Mouse (Mus musculus) heart, postnatal 0 days (tissue): ENCODE results near the gene Gm49325.

Source experiments
- CTCF ChIP-seq: IDR thresholded peaks from 2 replicates; pipeline ENCODE4 v1.5.1; 2016; ENCODE audit warnings: antibody characterized with exemption, control low read depth, low read depth
- EP300 ChIP-seq: IDR thresholded peaks from 2 replicates; pipeline ENCODE4 v1.6.1; 2016; ENCODE audit warnings: antibody characterized with exemption, low read depth

DNA sequence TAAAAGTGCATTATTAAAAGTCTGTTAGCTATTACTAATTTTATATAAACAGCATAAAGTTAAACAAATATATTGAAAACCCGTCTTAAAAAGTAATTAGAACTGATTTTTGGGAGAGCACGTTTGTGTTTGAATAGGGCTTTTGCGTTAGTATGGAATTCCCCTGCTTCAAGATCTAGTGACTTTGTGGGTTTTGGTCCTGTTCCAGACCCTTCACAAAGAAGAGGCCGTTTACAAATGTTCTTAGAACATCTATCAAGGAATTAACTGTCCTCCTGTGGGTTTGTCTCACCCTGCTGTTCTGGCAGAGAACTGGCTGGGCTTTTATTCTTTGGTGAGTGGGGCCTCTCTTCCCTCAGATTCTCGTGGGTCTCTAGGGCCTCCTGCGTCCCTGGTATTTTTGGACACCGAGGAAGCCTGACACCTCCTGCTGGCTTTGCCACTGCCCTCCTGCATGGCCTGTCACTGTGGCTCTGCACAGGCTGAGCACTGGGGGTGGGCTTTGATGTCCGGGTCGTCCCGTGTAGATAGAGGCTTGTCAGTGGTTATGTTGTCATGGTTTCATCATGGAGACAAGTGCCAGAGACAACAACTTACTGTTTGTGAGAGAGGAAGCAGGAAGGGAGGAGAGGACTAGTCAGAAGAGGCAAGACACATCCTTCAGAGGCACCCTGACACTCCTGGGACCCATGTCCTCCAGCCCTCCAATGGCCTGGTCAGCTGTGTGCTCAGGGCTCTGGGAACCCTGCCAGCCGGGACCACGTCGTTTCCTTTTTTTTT is 28.6 kb downstream of the Gm49325 start:
- TF ChIP-seq EP300 (no peak), CTCF (no peak)
